Mouse (Mus musculus): Measurements from ENCODE around the gene Mtus2. TPM values are rescaled to one million over a fixed set of nuclear protein-coding genes. Genes with fewer than 3 reads are reported as not detected.

The Mtus2 gene
- polyA plus RNA-seq, 1 experiment from 2014 or later, result 7.4 TPM

GRCm38 (mm10) chr5:148048200-148048599 lies 91.1 kb downstream of the Mtus2 start:
- 77% methylated on average over 11 of the region's 11 CpGs for WGBS
- DNase-seq (ENCODE audit: low spot score), result no peak
- no peaks in the 10 kb centered on the region for H3K36me3 ChIP-seq (ENCODE audit: control insufficient read depth, insufficient read depth, low read length)

GRCm38 (mm10) chr5:148049304-148049703 lies 92.2 kb downstream of the Mtus2 start:
- Histone ChIP-seq H3K27ac (replicated peaks; ENCODE audit: low read depth, low read length) (no peak overlapping the region), H3K4me2 (ENCODE audit: low read depth, low read length) (no peak overlapping the region), H3K27me3 (replicated peaks; ENCODE audit: control insufficient read depth, insufficient read depth, low read length) (no peaks in the 10 kb centered on the region), H3K4me3 (ENCODE audit: low read depth, low read length) (no peak overlapping the region), H3K9me3 (ENCODE audit: control insufficient read depth, low read length) (peaks cover 8% of the 10 kb centered on the region; the same call in 1 of the 2 replicates), H3K4me1 (ENCODE audit: control insufficient read depth, insufficient read depth, low read length) (no peaks in the 10 kb centered on the region), H3K9ac (ENCODE audit: low read depth, low read length) (no peak overlapping the region), H3K36me3 (ENCODE audit: control insufficient read depth, insufficient read depth, low read length) (no peaks in the 10 kb centered on the region)
- 84% methylated on average over 2 of the region's 2 CpGs for WGBS
- no peak for ATAC-seq (ENCODE audit: low read depth)
- no peak for DNase-seq (ENCODE audit: low spot score)

More at GRCm38 (mm10) chr5:148048200-148048599, 91.1 kb downstream of the Mtus2 start:
- Histone ChIP-seq H3K27ac (replicated peaks; ENCODE audit: low read depth, low read length) (no peak overlapping the region), H3K27me3 (replicated peaks; ENCODE audit: control insufficient read depth, insufficient read depth, low read length) (no peaks in the 10 kb centered on the region), H3K4me2 (ENCODE audit: low read depth, low read length) (no peak overlapping the region), H3K9me3 (ENCODE audit: control insufficient read depth, low read length) (peaks cover 17% of the 10 kb centered on the region; the same call in 1 of the 2 replicates), H3K9ac (ENCODE audit: low read depth, low read length) (no peak overlapping the region), H3K4me1 (ENCODE audit: control insufficient read depth, insufficient read depth, low read length) (no peaks in the 10 kb centered on the region), H3K4me3 (ENCODE audit: low read depth, low read length) (no peak overlapping the region)
- no peak for ATAC-seq (ENCODE audit: low read depth)

- Histone ChIP-seq H3K27me3 (replicated peaks; ENCODE audit: control insufficient read depth, insufficient read depth, low read length) (no peaks in the 10 kb centered on the region), H3K36me3 (ENCODE audit: control insufficient read depth, insufficient read depth, low read length) (no peaks in the 10 kb centered on the region), H3K9me3 (ENCODE audit: control insufficient read depth, low read length) (no peaks in the 10 kb centered on the region), H3K4me3 (ENCODE audit: low read depth, low read length) (no peak overlapping the region), H3K4me2 (ENCODE audit: low read depth, low read length) (no peak overlapping the region), H3K27ac (replicated peaks; ENCODE audit: low read depth, low read length) (no peak overlapping the region), H3K4me1 (ENCODE audit: control insufficient read depth, insufficient read depth, low read length) (no peaks in the 10 kb centered on the region), H3K9ac (ENCODE audit: low read depth, low read length) (no peak overlapping the region)
- ATAC-seq (ENCODE audit: low read depth), result no peak
- WGBS, result 77% methylated on average over 13 of the region's 13 CpGs
- no peak for DNase-seq (ENCODE audit: low spot score)
Observed at GRCm38 (mm10) chr5:148052846-148053608, 95.9 kb downstream of the Mtus2 start.

GRCm38 (mm10) chr5:148053609-148053990 lies 96.5 kb downstream of the Mtus2 start:
- Histone ChIP-seq H3K27me3 (replicated peaks; ENCODE audit: control insufficient read depth, insufficient read depth, low read length) (no peaks in the 10 kb centered on the region), H3K36me3 (ENCODE audit: control insufficient read depth, insufficient read depth, low read length) (no peaks in the 10 kb centered on the region), H3K4me2 (ENCODE audit: low read depth, low read length) (no peak overlapping the region), H3K4me3 (ENCODE audit: low read depth, low read length) (no peak overlapping the region), H3K4me1 (ENCODE audit: control insufficient read depth, insufficient read depth, low read length) (no peaks in the 10 kb centered on the region), H3K9me3 (ENCODE audit: control insufficient read depth, low read length) (no peaks in the 10 kb centered on the region), H3K27ac (replicated peaks; ENCODE audit: low read depth, low read length) (no peak overlapping the region), H3K9ac (ENCODE audit: low read depth, low read length) (no peak overlapping the region)
- WGBS, result 81% methylated on average over 4 of the region's 4 CpGs
- DNase-seq (ENCODE audit: low spot score), result no peak
- no peak for ATAC-seq (ENCODE audit: low read depth)

- DNase-seq (ENCODE audit: low spot score) (no peak), ATAC-seq (ENCODE audit: low read depth) (no peak)
- 86% methylated on average over 1 of the region's 1 CpGs for WGBS
- Histone ChIP-seq H3K9me3 (ENCODE audit: control insufficient read depth, low read length) (0 out of 2 replicates have a peak, but pooled peaks cover 4% of the 10 kb centered on the region), H3K27ac (replicated peaks; ENCODE audit: low read depth, low read length) (no peak overlapping the region), H3K4me3 (ENCODE audit: low read depth, low read length) (no peak overlapping the region), H3K36me3 (ENCODE audit: control insufficient read depth, insufficient read depth, low read length) (no peaks in the 10 kb centered on the region), H3K4me1 (ENCODE audit: control insufficient read depth, insufficient read depth, low read length) (no peaks in the 10 kb centered on the region), H3K27me3 (replicated peaks; ENCODE audit: control insufficient read depth, insufficient read depth, low read length) (no peaks in the 10 kb centered on the region), H3K9ac (ENCODE audit: low read depth, low read length) (no peak overlapping the region), H3K4me2 (ENCODE audit: low read depth, low read length) (no peak overlapping the region)
Observed at GRCm38 (mm10) chr5:148056831-148057230, 99.7 kb downstream of the Mtus2 start.

- H3K9me3 ChIP-seq (ENCODE audit: control insufficient read depth, low read length), result 0 out of 2 replicates have a peak, but pooled peaks cover 4% of the 10 kb centered on the region
- WGBS, result 76% methylated on average over 3 of the region's 3 CpGs
- no peaks in the 10 kb centered on the region for H3K36me3 ChIP-seq (ENCODE audit: control insufficient read depth, insufficient read depth, low read length)
- H3K27ac ChIP-seq (replicated peaks; ENCODE audit: low read depth, low read length), result no peak overlapping the region
- no peak overlapping the region for H3K9ac ChIP-seq (ENCODE audit: low read depth, low read length)
- ATAC-seq (ENCODE audit: low read depth) (no peak), DNase-seq (ENCODE audit: low spot score) (no peak)
- no peak overlapping the region for H3K4me2 ChIP-seq (ENCODE audit: low read depth, low read length)
- no peaks in the 10 kb centered on the region for H3K27me3 ChIP-seq (replicated peaks; ENCODE audit: control insufficient read depth, insufficient read depth, low read length)
- H3K4me3 ChIP-seq (ENCODE audit: low read depth, low read length), result no peak overlapping the region
- no peaks in the 10 kb centered on the region for H3K4me1 ChIP-seq (ENCODE audit: control insufficient read depth, insufficient read depth, low read length)
Observed at GRCm38 (mm10) chr5:148057433-148057832, 100.3 kb downstream of the Mtus2 start.

- no peak overlapping the region for H3K4me3 ChIP-seq (ENCODE audit: low read depth, low read length)
- no peak overlapping the region for H3K9ac ChIP-seq (ENCODE audit: low read depth, low read length)
- 0 out of 2 replicates have a peak, but pooled peaks cover 4% of the 10 kb centered on the region for H3K9me3 ChIP-seq (ENCODE audit: control insufficient read depth, low read length)
- DNase-seq (ENCODE audit: low spot score) (no peak), ATAC-seq (ENCODE audit: low read depth) (no peak)
- no peaks in the 10 kb centered on the region for H3K36me3 ChIP-seq (ENCODE audit: control insufficient read depth, insufficient read depth, low read length)
- H3K27me3 ChIP-seq (replicated peaks; ENCODE audit: control insufficient read depth, insufficient read depth, low read length), result no peaks in the 10 kb centered on the region
- H3K4me2 ChIP-seq (ENCODE audit: low read depth, low read length), result no peak overlapping the region
- H3K27ac ChIP-seq (replicated peaks; ENCODE audit: low read depth, low read length), result no peak overlapping the region
- H3K4me1 ChIP-seq (ENCODE audit: control insufficient read depth, insufficient read depth, low read length), result no peaks in the 10 kb centered on the region
- 68% methylated on average over 3 of the region's 3 CpGs for WGBS
Observed at GRCm38 (mm10) chr5:148059339-148059738, 102.2 kb downstream of the Mtus2 start.

- Histone ChIP-seq H3K4me1 (ENCODE audit: control insufficient read depth, insufficient read depth, low read length) (no peaks in the 10 kb centered on the region), H3K9ac (ENCODE audit: low read depth, low read length) (no peak overlapping the region), H3K27ac (replicated peaks; ENCODE audit: low read depth, low read length) (no peak overlapping the region), H3K36me3 (ENCODE audit: control insufficient read depth, insufficient read depth, low read length) (no peaks in the 10 kb centered on the region), H3K27me3 (replicated peaks; ENCODE audit: control insufficient read depth, insufficient read depth, low read length) (no peaks in the 10 kb centered on the region), H3K9me3 (ENCODE audit: control insufficient read depth, low read length) (0 out of 2 replicates have a peak, but pooled peaks cover 4% of the 10 kb centered on the region), H3K4me3 (ENCODE audit: low read depth, low read length) (no peak overlapping the region), H3K4me2 (ENCODE audit: low read depth, low read length) (no peak overlapping the region)
- WGBS, result 83% methylated on average over 4 of the region's 4 CpGs
- ATAC-seq (ENCODE audit: low read depth) (no peak), DNase-seq (ENCODE audit: low spot score) (no peak)
Observed at GRCm38 (mm10) chr5:148061869-148062268, 104.7 kb downstream of the Mtus2 start.

GRCm38 (mm10) chr5:148063745-148064144 lies 106.6 kb downstream of the Mtus2 start:
- Histone ChIP-seq H3K4me3 (ENCODE audit: low read depth, low read length) (no peak overlapping the region), H3K9me3 (ENCODE audit: control insufficient read depth, low read length) (0 out of 2 replicates have a peak, but pooled peaks cover 4% of the 10 kb centered on the region), H3K4me2 (ENCODE audit: low read depth, low read length) (no peak overlapping the region), H3K36me3 (ENCODE audit: control insufficient read depth, insufficient read depth, low read length) (no peaks in the 10 kb centered on the region), H3K27ac (replicated peaks; ENCODE audit: low read depth, low read length) (no peak overlapping the region), H3K27me3 (replicated peaks; ENCODE audit: control insufficient read depth, insufficient read depth, low read length) (no peaks in the 10 kb centered on the region), H3K4me1 (ENCODE audit: control insufficient read depth, insufficient read depth, low read length) (no peaks in the 10 kb centered on the region), H3K9ac (ENCODE audit: low read depth, low read length) (no peak overlapping the region)
- ATAC-seq (ENCODE audit: low read depth) (no peak), DNase-seq (ENCODE audit: low spot score) (no peak)
- 72% methylated on average over 3 of the region's 3 CpGs for WGBS
